Mouse (Mus musculus) erythroblast, embryonic 14.5 days (primary cell): ENCODE measurements around the gene Trim2. TPM values are rescaled to one million over a fixed set of nuclear protein-coding genes. Genes with fewer than 3 reads are reported as not detected.

ENCODE experiments used
- H3K27me3 ChIP-seq: 2 replicates; pipeline ENCODE4 v1.6.1; 2012; ENCODE audit warnings: inconsistent platforms; ENCODE audit not compliant: control insufficient read depth
- H3K36me3 ChIP-seq: 2 replicates; pipeline ENCODE4 v1.6.1; 2012; ENCODE audit warnings: mild to moderate bottlenecking, inconsistent platforms; ENCODE audit not compliant: control insufficient read depth
- H3K4me1 ChIP-seq: 2 replicates; pipeline ENCODE4 v1.6.1; 2012; ENCODE audit warnings: inconsistent platforms; ENCODE audit not compliant: control insufficient read depth
- H3K4me3 ChIP-seq: replicated peaks from 2 replicates; pipeline ENCODE3; 2012; ENCODE audit warnings: moderate library complexity, mild to moderate bottlenecking, inconsistent platforms
- H3K9me3 ChIP-seq: 2 replicates; pipeline ENCODE4 v1.6.1; 2012; ENCODE audit warnings: low read length, inconsistent platforms, mixed read lengths; ENCODE audit not compliant: control insufficient read depth
- GATA1 ChIP-seq: IDR thresholded peaks from 2 replicates; pipeline ENCODE4 v1.6.1; 2012; ENCODE audit warnings: low read length, inconsistent platforms, mixed read lengths
- TAL1 ChIP-seq: IDR thresholded peaks from 3 replicates; pipeline ENCODE4 v1.6.1; 2012; ENCODE audit warnings: low read length, inconsistent platforms, mixed read lengths
- polyA plus RNA-seq: library from polyadenylated mRNA; stranded (reverse); fragments of >175 nt; gene quantifications from 2 replicates; pipeline ENCODE4 v1.2.3, GENCODE M21; 2012

Trim2 gene
- polyA plus RNA-seq, 1 experiment, result 0.02 TPM

GRCm38 (mm10) chr3:84330210-84330609 is 23.5 kb upstream of the Trim2 start:
- H3K4me3 ChIP-seq, result no peak overlapping the region
- TF ChIP-seq GATA1 (no peak), TAL1 (no peak)
- H3K4me1 ChIP-seq, result peaks cover 7% of the 10 kb centered on the region
- H3K27me3 ChIP-seq, result peaks cover 17% of the 10 kb centered on the region
- H3K9me3 ChIP-seq, result no peaks in the 10 kb centered on the region
- H3K36me3 ChIP-seq, result no peaks in the 10 kb centered on the region

GRCm38 (mm10) chr3:84324967-84325441 is 18.3 kb upstream of the Trim2 start:
- H3K27me3 ChIP-seq, result no peaks in the 10 kb centered on the region
- TF ChIP-seq TAL1, result no peak
- no peak for TF ChIP-seq GATA1
- H3K9me3 ChIP-seq, result no peaks in the 10 kb centered on the region
- H3K36me3 ChIP-seq, result no peaks in the 10 kb centered on the region
- H3K4me1 ChIP-seq, result peaks cover 14% of the 10 kb centered on the region
- no peak overlapping the region for H3K4me3 ChIP-seq

DNA sequence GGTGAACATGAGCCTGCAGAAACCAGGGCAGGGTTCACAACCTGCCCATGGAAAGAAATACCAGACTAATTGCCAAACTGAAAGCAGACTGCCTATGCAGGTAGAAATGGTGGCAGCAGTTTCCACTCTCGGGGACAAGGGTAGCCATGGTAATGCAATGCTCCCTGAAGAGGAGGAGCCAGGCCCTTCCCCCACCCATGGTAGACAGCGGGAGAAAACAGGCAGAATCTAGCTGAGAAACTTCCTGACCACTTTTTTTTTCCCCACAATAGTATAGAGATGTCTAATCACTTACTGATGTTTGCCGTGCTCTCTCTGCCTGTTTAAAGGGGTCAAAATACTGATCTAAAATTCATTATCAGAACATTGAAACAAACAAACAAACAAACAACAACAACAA is 17.8 kb upstream of the Trim2 start:
- Histone ChIP-seq H3K4me1 (peaks cover 14% of the 10 kb centered on the region), H3K9me3 (no peaks in the 10 kb centered on the region), H3K27me3 (no peaks in the 10 kb centered on the region), H3K36me3 (no peaks in the 10 kb centered on the region), H3K4me3 (no peak overlapping the region)
- no peak for TF ChIP-seq GATA1
- no peak for TF ChIP-seq TAL1

GRCm38 (mm10) chr3:84324000-84324399 is 17.3 kb upstream of the Trim2 start:
- Histone ChIP-seq H3K27me3 (no peaks in the 10 kb centered on the region), H3K4me3 (no peak overlapping the region), H3K36me3 (no peaks in the 10 kb centered on the region), H3K4me1 (peaks cover 14% of the 10 kb centered on the region), H3K9me3 (no peaks in the 10 kb centered on the region)
- TF ChIP-seq TAL1 (no peak), GATA1 (no peak)

GRCm38 (mm10) chr3:84319504-84319903 is 12.8 kb upstream of the Trim2 start:
- H3K27me3 ChIP-seq, result no peaks in the 10 kb centered on the region
- no peak for TF ChIP-seq GATA1
- no peak for TF ChIP-seq TAL1
- H3K36me3 ChIP-seq, result no peaks in the 10 kb centered on the region
- peaks cover 15% of the 10 kb centered on the region for H3K4me1 ChIP-seq
- no peak overlapping the region for H3K4me3 ChIP-seq
- H3K9me3 ChIP-seq, result no peaks in the 10 kb centered on the region

DNA sequence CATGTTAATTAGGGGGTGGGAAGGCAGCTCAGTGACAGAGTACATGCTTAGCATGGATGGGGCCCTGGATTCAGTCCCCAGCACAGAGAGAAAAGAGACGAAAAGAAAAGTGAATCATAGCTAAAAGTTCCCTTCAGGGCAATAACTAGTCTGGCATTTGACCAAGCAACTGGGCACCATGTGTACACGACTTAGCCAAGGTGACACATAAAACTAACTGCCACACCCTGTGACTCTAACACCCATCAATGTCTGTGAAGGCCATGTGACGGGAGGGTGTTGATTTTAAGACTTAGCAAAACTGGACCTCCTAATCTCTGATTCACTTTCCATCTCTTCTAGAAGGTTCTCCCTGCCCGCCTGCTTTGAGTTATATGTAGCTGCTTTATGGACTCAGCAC is 12.2 kb upstream of the Trim2 start:
- no peaks in the 10 kb centered on the region for H3K9me3 ChIP-seq
- TF ChIP-seq GATA1 (no peak), TAL1 (no peak)
- H3K4me3 ChIP-seq, result no peak overlapping the region
- H3K27me3 ChIP-seq, result no peaks in the 10 kb centered on the region
- H3K36me3 ChIP-seq, result no peaks in the 10 kb centered on the region
- peaks cover 11% of the 10 kb centered on the region for H3K4me1 ChIP-seq

DNA sequence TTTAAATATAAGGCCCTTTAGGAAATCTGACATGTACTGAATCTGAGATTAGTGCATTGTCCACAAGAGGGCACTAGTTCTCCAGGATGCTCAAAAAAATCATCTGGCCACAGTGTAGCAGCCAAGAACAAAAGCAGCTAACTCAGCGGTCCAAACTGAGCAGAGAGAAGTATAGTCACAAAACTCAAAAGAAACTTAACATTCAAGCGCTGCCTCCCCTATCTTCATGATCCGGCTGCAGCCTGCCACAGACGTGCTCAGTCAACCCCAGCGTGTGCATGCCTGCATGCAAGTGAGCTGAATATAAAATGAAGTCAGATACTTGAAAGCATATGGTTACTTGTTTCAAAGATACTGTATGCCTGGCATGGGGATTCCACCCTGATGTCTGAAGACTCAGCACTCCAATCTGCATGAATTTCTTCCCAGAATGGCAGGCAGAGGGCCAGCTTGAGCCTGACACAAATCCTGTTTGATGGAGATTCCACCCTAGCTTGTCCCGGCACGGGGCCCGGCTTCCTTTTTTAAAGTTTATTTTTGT is 8.0 kb upstream of the Trim2 start:
- no peak for TF ChIP-seq TAL1
- no peak for TF ChIP-seq GATA1

GRCm38 (mm10) chr3:84313801-84314541 is 7.3 kb upstream of the Trim2 start:
- no peaks in the 10 kb centered on the region; the same call in 1 of the 2 replicates for H3K27me3 ChIP-seq
- H3K36me3 ChIP-seq, result no peaks in the 10 kb centered on the region
- peaks cover 11% of the 10 kb centered on the region for H3K4me1 ChIP-seq
- H3K4me3 ChIP-seq, result no peak overlapping the region
- no peak for TF ChIP-seq GATA1
- no peak for TF ChIP-seq TAL1
- H3K9me3 ChIP-seq, result no peaks in the 10 kb centered on the region

More for the DNA sequence above, 8.0 kb upstream of the Trim2 start:
- no peaks in the 10 kb centered on the region; the same call in 1 of the 2 replicates for H3K27me3 ChIP-seq
- H3K4me1 ChIP-seq, result peaks cover 11% of the 10 kb centered on the region
- H3K9me3 ChIP-seq, result no peaks in the 10 kb centered on the region
- H3K4me3 ChIP-seq, result no peak overlapping the region
- H3K36me3 ChIP-seq, result no peaks in the 10 kb centered on the region

DNA sequence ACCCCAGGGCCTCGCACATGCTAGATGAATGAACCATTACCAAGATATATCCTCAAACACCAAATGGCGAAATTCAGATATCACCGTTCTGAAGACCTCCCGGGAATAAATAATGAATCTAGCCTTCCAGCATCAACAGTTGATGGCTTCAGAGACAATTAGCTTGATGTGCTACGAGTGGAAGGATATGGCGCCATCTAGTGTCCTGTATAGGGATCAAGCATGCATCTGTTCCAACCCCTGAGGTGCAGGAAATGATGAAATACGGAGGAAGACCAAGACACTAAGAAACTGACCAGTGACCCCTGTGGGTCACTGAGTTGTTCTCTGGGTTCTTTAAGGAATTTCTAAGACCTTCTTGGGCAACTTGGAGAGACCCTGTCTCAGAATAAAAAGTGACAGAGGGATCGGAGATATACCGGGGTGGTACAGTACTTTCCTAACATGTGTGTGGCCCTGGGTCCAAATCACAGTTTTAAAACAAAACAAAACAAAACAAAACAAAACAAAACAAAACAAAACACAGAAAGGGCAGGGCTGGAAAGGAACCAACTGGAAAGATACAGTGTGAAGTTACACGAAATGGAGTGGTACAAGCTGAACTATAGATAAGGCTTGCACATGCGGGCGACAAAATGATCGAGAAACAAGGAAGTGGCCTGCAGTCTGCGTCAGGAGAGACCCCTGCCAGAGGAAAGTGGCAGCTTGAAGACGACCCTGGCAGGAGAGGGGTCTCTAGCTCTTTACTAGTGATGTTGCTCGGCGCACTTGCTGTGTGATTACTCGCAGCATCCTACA is 6.5 kb upstream of the Trim2 start:
- H3K27me3 ChIP-seq, result no peaks in the 10 kb centered on the region; the same call in 1 of the 2 replicates
- peaks cover 11% of the 10 kb centered on the region for H3K4me1 ChIP-seq
- H3K4me3 ChIP-seq, result no peak overlapping the region
- H3K9me3 ChIP-seq, result no peaks in the 10 kb centered on the region
- TF ChIP-seq TAL1, result no peak
- TF ChIP-seq GATA1, result no peak
- no peaks in the 10 kb centered on the region for H3K36me3 ChIP-seq
